Mouse (Mus musculus) layer of hippocampus, adult 2 months (tissue): ENCODE measurements around the gene Slc38a6. TPM values are rescaled to one million over a fixed set of nuclear protein-coding genes. Genes with fewer than 3 reads are reported as not detected.

Experiments used
- DNase-seq, 2 experiments: peaks; one replicate each; pipeline ENCODE4 v3.0.0; 2022; ENCODE audit warnings: low spot score in 2 of 2
- H3K27ac ChIP-seq: fragments of 200-600 bp; 2 replicates; pipeline ENCODE4 v1.8.1; 2022
- H3K4me3 ChIP-seq: fragments of 200-600 bp; 2 replicates; pipeline ENCODE4 v1.8.1; 2022; ENCODE audit warnings: mild to moderate bottlenecking
- CTCF ChIP-seq: fragments of 200-600 bp; conservative IDR thresholded peaks from 2 replicates; pipeline ENCODE4 v1.8.1; 2022; ENCODE audit warnings: antibody characterized with exemption, mild to moderate bottlenecking, moderate library complexity
- total RNA-seq, 2 experiments: library from RNA; stranded (reverse); gene quantifications; 2 replicates each; pipeline ENCODE4 v1.2.3; 2021

Gene Slc38a6
- total RNA-seq, 2 experiments from 2014 or later, result 14.2 to 18.2 TPM

DNA sequence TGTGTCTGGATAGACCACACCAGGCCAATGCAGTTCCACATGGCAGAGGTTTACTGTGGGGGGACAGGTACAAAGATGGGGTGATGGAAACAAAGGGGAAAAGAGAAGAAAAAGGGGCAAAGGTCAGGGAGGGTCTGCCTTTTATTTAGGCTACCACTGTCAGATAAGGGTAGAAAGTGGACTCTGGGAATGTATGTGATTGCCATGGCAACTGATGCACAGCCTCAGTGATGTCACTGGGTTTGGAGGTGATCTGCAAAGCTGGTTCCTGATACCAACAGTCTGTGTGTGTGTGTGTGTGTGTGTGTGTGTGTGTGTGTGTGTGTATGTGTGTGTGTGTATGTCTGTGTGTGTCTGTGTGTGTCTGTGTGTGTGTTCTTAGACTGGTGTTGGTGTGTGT, 106.4 kb downstream of the Slc38a6 start:
- TF ChIP-seq CTCF, result no peak

DNA sequence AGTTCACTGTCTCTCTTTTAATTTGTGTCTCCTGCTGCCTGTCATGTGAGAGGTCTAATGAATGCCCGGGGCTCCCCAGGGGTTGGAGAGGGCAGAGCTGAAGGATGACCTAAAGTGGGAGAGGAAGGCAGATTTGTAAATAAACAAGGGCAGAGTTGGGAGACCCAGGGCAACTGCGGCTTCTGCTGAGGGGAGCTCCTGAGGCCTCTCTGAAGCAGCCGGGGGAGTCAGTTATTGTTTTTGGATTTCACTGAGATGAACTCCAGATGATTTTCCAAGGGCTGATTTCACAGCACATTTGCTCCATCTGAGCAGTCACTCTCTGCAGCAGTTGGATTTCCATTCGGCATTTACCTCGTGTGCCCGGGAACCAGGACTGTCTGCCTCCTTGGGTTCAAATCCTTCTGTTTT, 107.3 kb downstream of the Slc38a6 start:
- H3K27ac ChIP-seq, result no peak overlapping the region
- no peak for TF ChIP-seq CTCF
- no peak overlapping the region for H3K4me3 ChIP-seq
- no peak for DNase-seq

More for the DNA sequence above, 106.4 kb downstream of the Slc38a6 start:
- H3K27ac ChIP-seq, result no peak overlapping the region
- H3K4me3 ChIP-seq, result no peak overlapping the region
- no peak for DNase-seq

DNA sequence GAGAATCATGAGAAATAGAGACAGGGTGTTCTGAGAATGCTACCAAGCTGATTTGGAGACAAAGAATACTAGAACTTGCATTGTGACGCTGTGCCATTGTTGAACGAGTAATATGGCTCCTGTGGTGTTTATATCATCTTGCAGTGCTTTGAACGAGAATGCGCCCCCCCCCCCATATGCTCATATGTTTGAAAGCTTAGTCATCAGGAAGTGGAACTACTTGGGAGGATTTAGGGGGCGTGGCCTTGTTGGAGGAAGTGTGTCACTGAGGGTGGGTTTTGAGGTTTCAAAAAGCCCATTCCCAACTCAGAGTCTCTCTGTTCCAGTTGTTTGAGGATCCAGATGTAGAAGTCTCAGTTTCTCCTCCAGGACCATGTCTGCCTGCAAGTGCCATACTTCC, 108.0 kb downstream of the Slc38a6 start:
- Histone ChIP-seq H3K27ac (no peak overlapping the region), H3K4me3 (no peak overlapping the region)
- no peak for DNase-seq
- no peak for TF ChIP-seq CTCF

DNA sequence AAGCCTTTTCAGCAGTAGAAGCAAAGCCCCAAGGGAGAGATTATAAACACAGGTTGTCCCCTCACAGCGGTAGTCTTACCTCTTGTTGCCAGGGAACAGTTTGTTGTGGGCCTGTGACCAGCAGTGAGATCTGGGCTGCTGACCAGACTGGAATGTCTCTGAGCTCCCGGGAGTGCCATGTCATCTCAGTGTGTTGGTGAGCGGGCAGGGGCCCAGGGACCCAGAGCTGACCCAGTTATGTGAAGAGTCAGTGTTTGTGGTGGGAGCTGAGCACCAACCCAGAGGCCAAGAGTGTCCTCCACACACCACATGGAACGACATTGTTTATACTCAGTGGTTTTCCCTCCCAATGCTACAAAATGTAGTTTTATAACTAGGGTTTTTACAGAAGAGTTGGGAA, 112.8 kb downstream of the Slc38a6 start:
- H3K27ac ChIP-seq, result no peak overlapping the region
- H3K4me3 ChIP-seq, result no peak overlapping the region
- TF ChIP-seq CTCF, result no peak
- DNase-seq, result no peak

DNA sequence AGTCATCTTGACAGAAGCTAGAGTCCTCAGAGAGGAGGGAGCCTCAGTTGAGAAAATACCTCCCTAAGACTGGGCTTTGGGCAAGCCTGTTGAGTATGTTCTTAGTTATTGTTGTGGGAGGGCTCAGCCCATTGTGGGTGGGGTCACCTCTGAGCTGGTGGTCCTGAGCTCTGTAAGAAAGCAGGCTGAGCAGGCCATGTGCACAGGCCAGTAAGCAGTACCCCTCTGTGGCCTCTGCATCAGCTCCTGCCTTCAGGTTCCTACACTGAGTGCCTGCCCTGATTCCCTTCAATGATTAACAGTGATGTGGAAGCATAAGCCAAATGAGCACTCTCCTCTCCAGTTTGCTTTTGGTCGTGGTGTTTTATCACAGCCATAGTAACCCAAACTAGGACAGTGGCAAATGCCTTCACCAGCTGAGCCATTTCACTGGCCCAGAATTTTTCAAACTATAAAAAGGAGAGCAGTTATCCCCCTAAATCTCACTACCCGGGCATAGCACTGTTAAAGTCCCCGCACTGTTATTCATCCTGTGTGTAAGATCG, 114.0 kb downstream of the Slc38a6 start:
- Histone ChIP-seq H3K27ac (no peak overlapping the region), H3K4me3 (no peak overlapping the region)
- no peak for TF ChIP-seq CTCF
- DNase-seq, result no peak

DNA sequence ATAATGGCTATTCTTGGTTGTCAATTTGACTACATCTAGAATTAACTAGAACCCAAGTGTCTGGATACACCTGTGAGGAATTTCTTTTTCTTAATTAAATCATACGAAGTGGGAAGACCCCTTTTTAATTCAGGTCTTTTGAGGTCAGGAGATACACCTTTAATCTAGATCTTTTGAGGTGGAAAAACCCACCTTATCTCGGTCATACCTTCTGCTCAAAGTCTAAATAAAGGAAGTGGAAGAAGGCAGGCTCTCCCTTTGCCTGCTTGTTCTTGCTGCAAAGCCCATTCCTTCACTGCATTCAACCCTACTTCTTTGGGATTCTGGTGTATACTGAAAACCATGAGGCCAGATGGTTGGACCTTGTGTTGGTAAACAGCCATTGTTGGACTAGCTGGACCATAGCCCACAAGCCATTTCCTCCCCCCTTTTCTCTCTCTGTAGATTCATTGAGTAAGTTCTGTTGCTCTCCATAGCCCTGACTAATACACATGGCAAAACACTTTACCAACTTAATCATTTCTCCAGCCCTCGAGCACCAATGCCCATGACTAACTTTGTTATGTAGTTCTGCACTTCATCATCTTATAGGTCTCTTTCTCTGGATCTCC, 115.0 kb downstream of the Slc38a6 start:
- no peak overlapping the region for H3K27ac ChIP-seq
- DNase-seq, result no peak
- no peak for TF ChIP-seq CTCF
- H3K4me3 ChIP-seq, result no peak overlapping the region

DNA sequence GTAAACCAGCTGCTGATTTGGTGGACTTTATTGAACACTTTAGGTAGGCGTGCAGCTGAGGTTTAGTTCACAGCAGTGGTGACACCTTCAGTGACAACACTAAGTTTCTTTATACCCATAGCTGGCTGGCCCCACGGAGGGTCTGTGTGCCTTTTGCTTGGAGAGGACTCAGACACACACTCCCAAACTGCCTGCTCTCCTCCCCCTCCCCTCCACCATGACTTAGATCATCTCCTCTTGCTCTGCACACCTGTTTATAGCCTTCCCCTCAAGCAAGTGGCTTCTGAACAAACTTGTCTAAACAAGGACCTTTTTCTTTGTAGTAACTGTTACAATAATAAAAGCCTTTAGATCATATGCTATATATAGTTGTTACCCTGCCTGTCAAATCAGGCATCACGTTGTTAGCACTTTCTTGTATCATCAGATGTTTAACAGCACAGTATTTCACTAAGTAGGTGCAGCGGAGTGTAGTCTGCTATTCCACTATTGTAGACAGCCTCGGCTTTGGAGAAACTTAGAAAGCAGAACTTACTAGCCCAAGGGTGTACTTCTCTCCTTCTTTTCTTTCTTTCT, 115.6 kb downstream of the Slc38a6 start:
- no peak for TF ChIP-seq CTCF
- Histone ChIP-seq H3K4me3 (no peak overlapping the region), H3K27ac (no peak overlapping the region)
- no peak for DNase-seq

DNA sequence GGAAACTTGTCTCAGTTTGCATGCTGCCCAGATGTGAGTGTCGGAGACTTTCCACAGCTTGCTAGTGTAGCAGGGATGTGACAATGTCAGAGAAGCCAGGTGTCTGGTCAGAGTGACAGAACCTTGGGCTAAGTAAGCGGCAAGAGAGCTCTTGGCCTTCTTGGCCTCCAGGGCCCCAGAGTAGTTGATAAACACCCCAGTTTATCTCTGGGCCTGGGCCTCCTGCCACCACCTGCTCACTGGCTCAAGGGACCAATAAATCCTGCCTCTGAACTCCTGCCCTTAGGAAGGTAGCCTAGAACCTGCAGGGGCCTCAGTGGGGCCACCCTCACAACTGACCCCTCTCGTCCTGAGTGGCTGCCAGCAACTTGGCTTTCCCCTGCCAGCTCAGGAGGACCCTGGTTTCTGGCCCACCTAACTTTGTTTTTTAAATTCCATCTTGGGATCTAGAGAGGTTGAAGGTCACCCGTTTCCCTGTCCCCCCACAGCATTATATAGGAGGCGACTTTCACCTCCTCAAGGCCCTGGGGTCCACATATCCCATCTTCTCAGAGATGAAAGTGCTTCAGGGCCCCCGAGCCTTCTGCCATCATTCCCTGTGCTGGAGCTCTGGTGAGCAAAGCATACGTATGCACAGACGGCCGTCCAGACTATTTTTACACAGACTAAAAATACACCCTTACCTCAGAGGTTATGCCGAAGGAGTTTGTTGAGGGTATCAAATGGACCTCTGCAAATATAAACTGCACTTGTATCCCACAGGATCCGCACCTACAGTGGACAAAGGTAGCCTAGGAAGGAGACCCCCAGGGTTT, 116.5 kb downstream of the Slc38a6 start:
- Histone ChIP-seq H3K27ac (no peak overlapping the region), H3K4me3 (no peak overlapping the region)
- no peak for TF ChIP-seq CTCF
- no peak for DNase-seq

Other genes starting within 250 kb of the Slc38a6 start
- gene Six1, start 232.9 kb upstream of the Slc38a6 start, total RNA-seq, result under 1 TPM; 0.18 to 0.20 TPM
- 1 to 10 TPM in 1 of 2 experiments, under 1 TPM in 1; 0.77 to 1.0 TPM for gene Six4, start 173.3 kb upstream of the Slc38a6 start, total RNA-seq
- gene Mnat1, start 163.1 kb upstream of the Slc38a6 start, total RNA-seq, result 10 to 100 TPM; 25.6 to 26.9 TPM
- 10 to 100 TPM in 1 of 2 experiments, 1 to 10 TPM in 1; 9.7 to 13.0 TPM for gene Trmt5, start 69 bp upstream of the Slc38a6 start, total RNA-seq